ENCODE assay signal across 8 mouse cellular contexts in genomic region chr7:46838891-46839302, GRCm38 (mm10). TPM values are rescaled to one million over a fixed set of nuclear protein-coding genes. Genes with fewer than 3 reads are reported as not detected.
DNase-seq lines count a peak whose midpoint lies in the region; ATAC-seq and TF ChIP-seq lines count a peak whose summit lies in the region.

No protein-coding gene starts in this region.

- H3K4me3 ChIP-seq in brown adipose tissue, adult 24 weeks (ENCODE audit: insufficient read depth, low read depth, low read length): 0 out of 2 replicates have a peak overlapping the region, but pooled peaks have one; percentile 5
- H3K4me3 ChIP-seq in forebrain, postnatal 0 days (ENCODE audit: low read depth, low read length): no peak overlapping the region
- H3K4me3 ChIP-seq in layer of hippocampus, adult 2 months: peak overlapping the region; percentile 3; the same call in 1 of the 2 replicates
- no peak overlapping the region for H3K4me3 ChIP-seq in olfactory bulb, adult 2 months (ENCODE audit: insufficient read depth, low read depth, low read length)

- intact Hi-C loops in heart, postnatal 36 days (cut with DNase I): loop anchor here (5.0 kb wide), 1 partner anchor 163 kb away; no protein-coding TSS in a partner anchor

- H3K27ac ChIP-seq in brown adipose tissue, adult 24 weeks (replicated peaks; ENCODE audit: low read depth, low read length): peak overlapping the region; percentile 93
- peak overlapping the region; percentile 87 for H3K27ac ChIP-seq in forebrain, postnatal 0 days (ENCODE audit: low read depth, low read length)
- peak overlapping the region; percentile 93 for H3K27ac ChIP-seq in layer of hippocampus, adult 2 months
- peak overlapping the region; percentile 69 for H3K27ac ChIP-seq in olfactory bulb, adult 2 months (ENCODE audit: insufficient read depth, low read depth, low read length)

- 6% methylated on average over 8 of the region's 8 CpGs for WGBS in forebrain, postnatal 0 days
- WGBS in olfactory bulb, adult 2 months: 8% methylated on average over 8 of the region's 8 CpGs

- H3K9ac ChIP-seq in forebrain, postnatal 0 days: peak overlapping the region; percentile 39; the same call in 1 of the 2 replicates

- H3K9me3 ChIP-seq in forebrain, postnatal 0 days (ENCODE audit: low read length): no peaks in the 10 kb centered on the region

- peak; percentile 94 for ATAC-seq in forebrain, postnatal 0 days

- TF ChIP-seq CTCF in forebrain, postnatal 0 days (IDR thresholded peaks at IDR 0.05; ENCODE audit: low read depth): no peak
- TF ChIP-seq CTCF in layer of hippocampus, adult 2 months (conservative IDR thresholded peaks at IDR 0.05): no peak
- no peak for TF ChIP-seq CTCF in olfactory bulb, adult 2 months (IDR thresholded peaks at IDR 0.05; ENCODE audit: insufficient read depth, low read depth, low read length)

- H3K36me3 ChIP-seq in forebrain, postnatal 0 days (ENCODE audit: insufficient read depth): no peaks in the 10 kb centered on the region

- peak; percentile 80 for DNase-seq in ES-CJ7 (ENCODE audit: low read depth, low spot score)
- peak; percentile 94 for DNase-seq in forebrain, postnatal 0 days
- peak; percentile 62 to 72 for DNase-seq in heart, postnatal 36 days
- peak; percentile 68 to 88 for DNase-seq in layer of hippocampus, adult 2 months (ENCODE audit: low spot score in 2 of 2)
- peak; percentile 93 to 95 for DNase-seq in lung, adult 18-20 months
- DNase-seq in urinary bladder, postnatal 14 days (ENCODE audit: low spot score): peak; percentile 72

- H3K4me1 ChIP-seq in brown adipose tissue, adult 24 weeks (ENCODE audit: control insufficient read depth, insufficient read depth, insufficient read length, low read length): peaks cover 16% of the 10 kb centered on the region; the same call in 1 of the 2 replicates
- H3K4me1 ChIP-seq in forebrain, postnatal 0 days (ENCODE audit: insufficient read depth): peaks cover 16% of the 10 kb centered on the region
- H3K4me1 ChIP-seq in olfactory bulb, adult 2 months (ENCODE audit: control insufficient read depth, insufficient read depth, low read length): peaks cover 14% of the 10 kb centered on the region

- H3K27me3 ChIP-seq in forebrain, postnatal 0 days (ENCODE audit: insufficient read depth, low read length): no peaks in the 10 kb centered on the region

- TF ChIP-seq POLR2A in olfactory bulb, adult 2 months (IDR thresholded peaks at IDR 0.05; ENCODE audit: insufficient read depth, low read depth, low read length): no peak

- peak overlapping the region; percentile 40 for H3K4me2 ChIP-seq in forebrain, postnatal 0 days (ENCODE audit: low read depth)

RNA-seq across cellular contexts. Expression of gene Ldha, which starts 2.4 kb away (rescaled TPM):
- 1,796 and 2,267 TPM in 2 replicates for polyA plus RNA-seq in brown adipose tissue, adult 24 weeks (2012; ENCODE audit: insufficient read depth, insufficient read length, missing spikeins)
- total RNA-seq in forebrain, postnatal 0 days (2014; rRNA removed): 373 and 414 TPM in 2 replicates
- polyA plus RNA-seq in forebrain, postnatal 0 days (2015; fragmentation: Nextera tagmentation; extraction: Ambion mirVana): 753 and 790 TPM in 2 replicates
- 100 to 1,000 TPM; 776 to 801 TPM for total RNA-seq in heart, postnatal 36 days (2021)
- 100 to 1,000 TPM; 280 to 297 TPM for total RNA-seq in layer of hippocampus, adult 2 months (2021)
- polyA plus RNA-seq in olfactory bulb, adult 2 months (2012; ENCODE audit: insufficient read depth, insufficient read length, low replicate concordance, missing spikeins): not detected in 2 replicates

RNA-seq across cellular contexts. Expression of gene Ldhc, which starts 22.1 kb away (rescaled TPM):
- polyA plus RNA-seq in brown adipose tissue, adult 24 weeks (2012; ENCODE audit: insufficient read depth, insufficient read length, missing spikeins): not detected in 2 replicates
- total RNA-seq in forebrain, postnatal 0 days (2014; rRNA removed): not detected in 2 replicates
- polyA plus RNA-seq in forebrain, postnatal 0 days (2015; fragmentation: Nextera tagmentation; extraction: Ambion mirVana): not detected in 2 replicates
- total RNA-seq in heart, postnatal 36 days (2021): not detected
- not detected for total RNA-seq in layer of hippocampus, adult 2 months (2021)
- polyA plus RNA-seq in olfactory bulb, adult 2 months (2012; ENCODE audit: insufficient read depth, insufficient read length, low replicate concordance, missing spikeins): not detected in 2 replicates

RNA-seq across cellular contexts. Expression of gene Gtf2h1, which starts 43.0 kb away (rescaled TPM):
- polyA plus RNA-seq in brown adipose tissue, adult 24 weeks (2012; ENCODE audit: insufficient read depth, insufficient read length, missing spikeins): 17.6 and 24.3 TPM in 2 replicates
- total RNA-seq in forebrain, postnatal 0 days (2014; rRNA removed): 58.2 and 60.1 TPM in 2 replicates
- 39.0 and 42.1 TPM in 2 replicates for polyA plus RNA-seq in forebrain, postnatal 0 days (2015; fragmentation: Nextera tagmentation; extraction: Ambion mirVana)
- total RNA-seq in heart, postnatal 36 days (2021): 10 to 100 TPM; 16.9 to 19.5 TPM
- 10 to 100 TPM; 35.0 to 36.1 TPM for total RNA-seq in layer of hippocampus, adult 2 months (2021)
- not detected in 2 replicates for polyA plus RNA-seq in olfactory bulb, adult 2 months (2012; ENCODE audit: insufficient read depth, insufficient read length, low replicate concordance, missing spikeins)

RNA-seq across cellular contexts. Expression of gene Hps5, which starts 43.0 kb away (rescaled TPM):
- polyA plus RNA-seq in brown adipose tissue, adult 24 weeks (2012; ENCODE audit: insufficient read depth, insufficient read length, missing spikeins): 11.9 and 13.5 TPM in 2 replicates
- 17.1 and 24.5 TPM in 2 replicates for total RNA-seq in forebrain, postnatal 0 days (2014; rRNA removed)
- 5.6 and 6.9 TPM in 2 replicates for polyA plus RNA-seq in forebrain, postnatal 0 days (2015; fragmentation: Nextera tagmentation; extraction: Ambion mirVana)
- total RNA-seq in heart, postnatal 36 days (2021): 10 to 100 TPM in 1 of 2 experiments, 1 to 10 TPM in 1; 8.8 to 12.7 TPM
- 10 to 100 TPM; 14.0 to 14.2 TPM for total RNA-seq in layer of hippocampus, adult 2 months (2021)
- not detected in 2 replicates for polyA plus RNA-seq in olfactory bulb, adult 2 months (2012; ENCODE audit: insufficient read depth, insufficient read length, low replicate concordance, missing spikeins)

Comparison
In these comparisons a context has a peak if more than half of its experiments do, and no peak if none do; other contexts are left out.
1. H3K4me3 ChIP-seq: peak in brown adipose tissue, adult 24 weeks (single experiment) and layer of hippocampus, adult 2 months (single experiment); none in forebrain, postnatal 0 days (single experiment) and olfactory bulb, adult 2 months (single experiment).
2. Peak in every context shown above with its lines, with median percentiles within 50 percentile points of each other: DNase-seq and H3K27ac ChIP-seq.